ENCODE assay signal across 10 mouse cellular contexts in the genomic region with DNA sequence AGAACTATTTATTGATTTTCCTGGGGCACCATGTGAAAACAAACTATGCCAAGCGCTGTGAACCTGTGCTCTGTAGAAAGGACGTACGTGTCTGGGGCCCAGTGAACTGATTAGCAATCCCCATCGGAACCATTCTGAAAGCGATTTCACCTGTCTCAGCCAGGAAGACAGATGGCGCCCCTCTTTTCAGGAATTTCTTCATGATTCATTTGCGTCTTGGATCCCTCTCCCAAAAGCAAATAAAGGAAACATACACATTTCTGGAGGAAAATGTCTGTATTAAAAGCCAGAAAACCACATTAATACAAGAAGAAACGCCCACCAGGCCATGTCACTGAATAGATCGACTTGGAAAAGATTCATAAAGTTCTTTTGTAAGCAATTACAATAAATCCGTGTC. TPM values are rescaled to one million over a fixed set of nuclear protein-coding genes. Genes with fewer than 3 reads are reported as not detected.
DNase-seq lines count a peak whose midpoint lies in the region; ATAC-seq and TF ChIP-seq lines count a peak whose summit lies in the region.
"Had no signal": no experiment of that assay in that cellular context is flagged by ENCODE, and none has a peak within 500 bp of the region (broad histone marks: within the 10 kb centered on the region; RNA-seq: fewer than 3 reads in every experiment).

No protein-coding gene starts in this region.

- no peaks in the 10 kb centered on the region for H3K9me3 ChIP-seq in kidney, embryonic 14.5 days (ENCODE audit: control insufficient read depth, low read length)
- H3K9me3 ChIP-seq in forebrain, postnatal 0 days (ENCODE audit: low read length): no peaks in the 10 kb centered on the region
- H3K9me3 ChIP-seq in midbrain, embryonic 14.5 days (ENCODE audit: control insufficient read depth, low read length): no peaks in the 10 kb centered on the region

- H3K27me3 ChIP-seq in kidney, embryonic 14.5 days (ENCODE audit: control insufficient read depth, insufficient read depth, low read length): peaks cover 10% of the 10 kb centered on the region
- no peaks in the 10 kb centered on the region for H3K27me3 ChIP-seq in forebrain, postnatal 0 days (ENCODE audit: insufficient read depth, low read length)
- no peaks in the 10 kb centered on the region for H3K27me3 ChIP-seq in midbrain, embryonic 14.5 days (ENCODE audit: control insufficient read depth, insufficient read depth, low read length)

- no peak for ATAC-seq in kidney, embryonic 14.5 days (ENCODE audit: low FRiP score, low TSS enrichment)
- no peak for ATAC-seq in forebrain, postnatal 0 days
- ATAC-seq in midbrain, embryonic 14.5 days (ENCODE audit: low FRiP score, low TSS enrichment): no peak

- 32% methylated on average over 10 of the region's 10 CpGs for WGBS in kidney, embryonic 14.5 days
- 21% methylated on average over 10 of the region's 10 CpGs for WGBS in forebrain, postnatal 0 days
- WGBS in midbrain, embryonic 14.5 days: 22% methylated on average over 10 of the region's 10 CpGs

- peak overlapping the region; percentile 63 for H3K4me3 ChIP-seq in kidney, embryonic 14.5 days (ENCODE audit: low read length)
- peak overlapping the region; percentile 80 for H3K4me3 ChIP-seq in forebrain, postnatal 0 days (ENCODE audit: low read depth, low read length)
- H3K4me3 ChIP-seq in midbrain, embryonic 14.5 days (replicated peaks; ENCODE audit: low read depth, low read length): peak overlapping the region; percentile 73

- peak overlapping the region; percentile 99 for H3K4me2 ChIP-seq in kidney, embryonic 14.5 days (replicated peaks; ENCODE audit: low read depth, low read length)
- H3K4me2 ChIP-seq in forebrain, postnatal 0 days (ENCODE audit: low read depth): peak overlapping the region; percentile 78
- H3K4me2 ChIP-seq in midbrain, embryonic 14.5 days (ENCODE audit: low read length): peak overlapping the region; percentile 85

- no peaks in the 10 kb centered on the region for H3K36me3 ChIP-seq in kidney, embryonic 14.5 days (ENCODE audit: control insufficient read depth, insufficient read depth, low read length)
- H3K36me3 ChIP-seq in forebrain, postnatal 0 days (ENCODE audit: insufficient read depth): no peaks in the 10 kb centered on the region
- no peaks in the 10 kb centered on the region for H3K36me3 ChIP-seq in midbrain, embryonic 14.5 days (ENCODE audit: control insufficient read depth, insufficient read depth, low read length)

- no peak overlapping the region for H3K27ac ChIP-seq in kidney, embryonic 14.5 days (ENCODE audit: low read depth, low read length)
- H3K27ac ChIP-seq in forebrain, postnatal 0 days (ENCODE audit: low read depth, low read length): no peak overlapping the region
- no peak overlapping the region for H3K27ac ChIP-seq in midbrain, embryonic 14.5 days (replicated peaks; ENCODE audit: low read depth, low read length)

- peaks cover 5% of the 10 kb centered on the region; the same call in 1 of the 2 replicates for H3K4me1 ChIP-seq in kidney, embryonic 14.5 days (ENCODE audit: control insufficient read depth, insufficient read depth, low read length)
- no peaks in the 10 kb centered on the region for H3K4me1 ChIP-seq in forebrain, postnatal 0 days (ENCODE audit: insufficient read depth)
- peaks cover 7% of the 10 kb centered on the region; the same call in 1 of the 2 replicates for H3K4me1 ChIP-seq in midbrain, embryonic 14.5 days (ENCODE audit: control insufficient read depth, insufficient read depth, low read length)

- H3K9ac ChIP-seq in kidney, embryonic 14.5 days (ENCODE audit: low read depth, low read length): no peak overlapping the region
- H3K9ac ChIP-seq in forebrain, postnatal 0 days: peak overlapping the region; percentile 14; the same call in 1 of the 2 replicates
- H3K9ac ChIP-seq in midbrain, embryonic 14.5 days (replicated peaks; ENCODE audit: low read length): peak overlapping the region; percentile 81

- TF ChIP-seq CTCF in forebrain, postnatal 0 days (IDR thresholded peaks at IDR 0.05; ENCODE audit: low read depth): peak; percentile 54

- DNase-seq in kidney, postnatal 10 days: no peak
- DNase-seq in cerebellum, postnatal 10 days: peak; percentile 69 to 71
- DNase-seq in forebrain, postnatal 0 days: peak; percentile 56
- peak; percentile 67 for DNase-seq in midbrain, embryonic 14.5 days
- DNase-seq in thymus, postnatal 25 days: no peak
- no peak for DNase-seq in kidney, adult 8-10 months
- no peak for DNase-seq in thymus, postnatal 14 days
- DNase-seq: adrenal gland, postnatal 10 days; kidney, postnatal 4 days had no signal

RNA-seq across cellular contexts. Expression of a gene that starts 1.8 kb away (rescaled TPM):
- polyA plus RNA-seq in kidney, embryonic 14.5 days (2014; fragmentation: Nextera tagmentation; extraction: Ambion mirVana): 5.8 and 8.2 TPM in 2 replicates
- 175 and 182 TPM in 2 replicates for total RNA-seq in forebrain, postnatal 0 days (2014; rRNA removed)
- polyA plus RNA-seq in forebrain, postnatal 0 days (2015; fragmentation: Nextera tagmentation; extraction: Ambion mirVana): 103 and 113 TPM in 2 replicates
- 26.6 and 41.2 TPM in 2 replicates for polyA plus RNA-seq in midbrain, embryonic 14.5 days (2014; fragmentation: Nextera tagmentation; extraction: Ambion mirVana)

RNA-seq across cellular contexts. Expression of a gene that starts 43.0 kb away (rescaled TPM):
- 5.4 and 10.2 TPM in 2 replicates for polyA plus RNA-seq in kidney, embryonic 14.5 days (2014; fragmentation: Nextera tagmentation; extraction: Ambion mirVana)
- 0.48 and 0.92 TPM in 2 replicates for total RNA-seq in forebrain, postnatal 0 days (2014; rRNA removed)
- 0.10 and 0.16 TPM in 2 replicates for polyA plus RNA-seq in forebrain, postnatal 0 days (2015; fragmentation: Nextera tagmentation; extraction: Ambion mirVana)
- polyA plus RNA-seq in midbrain, embryonic 14.5 days (2014; fragmentation: Nextera tagmentation; extraction: Ambion mirVana): not detected in 2 replicates

Comparison
In these comparisons a context has a peak if more than half of its experiments do, and no peak if none do; other contexts are left out.
1. DNase-seq: peak in cerebellum, postnatal 10 days (2 of 2), forebrain, postnatal 0 days (single experiment) and midbrain, embryonic 14.5 days (single experiment); none in kidney, postnatal 10 days (single experiment), thymus, postnatal 25 days (single experiment), kidney, adult 8-10 months (0 of 2) and thymus, postnatal 14 days (single experiment).
2. Peak in every context shown above with its lines, with median percentiles within 50 percentile points of each other: H3K4me2 ChIP-seq and H3K4me3 ChIP-seq.